Mouse (Mus musculus) liver, embryonic 14.5 days (tissue): ENCODE results near the gene Lrrc36. TPM values are rescaled to one million over a fixed set of nuclear protein-coding genes. Genes with fewer than 3 reads are reported as not detected.

Experiments
- ATAC-seq: fragments of 200-750 bp; cut with Nextera tagmentation; 2 replicates; pipeline ENCODE4 v1.8.0; 2017; ENCODE audit warnings: moderate number of reproducible peaks, mild to moderate bottlenecking, moderate library complexity; ENCODE audit not compliant: insufficient read depth
- DNase-seq, 3 experiments: peaks; one replicate each; pipeline ENCODE4 v3.0.0-alpha.2; 2012 to 2013; ENCODE audit warnings: low read depth in 3 of 3, low spot score in 3 of 3
- H3K27ac ChIP-seq: fragments of 300-500 bp; sonication (generic); 2 replicates; pipeline ENCODE4 v1.5.1; 2014; ENCODE audit warnings: moderate library complexity, mild to moderate bottlenecking, control low read depth, inconsistent platforms
- H3K27me3 ChIP-seq: fragments of 300-500 bp; sonication (generic); 2 replicates; pipeline ENCODE4 v1.6.1; 2014; ENCODE audit warnings: mild to moderate bottlenecking, low read length, moderate library complexity; ENCODE audit not compliant: control insufficient read depth, insufficient read depth
- H3K36me3 ChIP-seq: fragments of 300-500 bp; sonication (generic); replicated peaks from 2 replicates; pipeline ENCODE4 v1.6.1; 2014; ENCODE audit warnings: low read depth; ENCODE audit not compliant: control insufficient read depth, insufficient read depth
- H3K4me1 ChIP-seq, 2 experiments: fragments of 200-500 bp in 1 of 2; fragments of 300-500 bp in 1 of 2; sonication (generic) in 1 of 2; replicated peaks; 2 replicates each; pipeline ENCODE4 v1.6.1; 2012 to 2014; ENCODE audit warnings: antibody characterized with exemption in 1 of 2, inconsistent platforms in 1 of 2, low read length in 1 of 2; ENCODE audit not compliant: control insufficient read depth in 2 of 2, insufficient read depth in 2 of 2
- H3K4me2 ChIP-seq: fragments of 300-500 bp; sonication (generic); 2 replicates; pipeline ENCODE4 v1.6.1; 2014; ENCODE audit warnings: low read depth, mild to moderate bottlenecking, control low read depth, moderate library complexity
- H3K4me3 ChIP-seq, 2 experiments: fragments of 200-500 bp in 1 of 2; fragments of 300-500 bp in 1 of 2; sonication (generic) in 1 of 2; 2 replicates each; pipeline ENCODE4 v1.5.1; 2012 to 2014; ENCODE audit warnings: low read depth in 2 of 2, low read length in 2 of 2, mild to moderate bottlenecking in 2 of 2, control low read depth in 1 of 2, inconsistent platforms in 1 of 2, moderate library complexity in 1 of 2; ENCODE audit not compliant: insufficient read depth in 1 of 2
- H3K9ac ChIP-seq: fragments of 300-500 bp; sonication (generic); replicated peaks from 2 replicates; pipeline ENCODE4 v1.6.1; 2014; ENCODE audit warnings: mild to moderate bottlenecking, control low read depth, moderate library complexity
- H3K9me3 ChIP-seq: fragments of 300-500 bp; sonication (generic); 2 replicates; pipeline ENCODE4 v1.6.1; 2016; ENCODE audit warnings: low read length, mixed read lengths; ENCODE audit not compliant: control insufficient read depth
- CTCF ChIP-seq: IDR thresholded peaks from 2 replicates; pipeline ENCODE4 v1.5.1; 2016; ENCODE audit warnings: antibody characterized with exemption, low read depth, control low read depth
- EP300 ChIP-seq: IDR thresholded peaks from 2 replicates; pipeline ENCODE4 v1.6.1; 2016; ENCODE audit warnings: antibody characterized with exemption, low read depth
- WGBS: fragments of 180-500 bp; shearing (Covaris S2); extraction: QIAGEN DNeasy Blood & Tissue Kit; methylation state at CpG from one replicate; pipeline ENCODE4 v1.1.7; 2014; ENCODE audit not compliant: insufficient replicate concordance; 5-methylcytosine and 5-hydroxymethylcytosine counted together
- polyA plus RNA-seq, 2 experiments: library from polyadenylated mRNA; depleted of rRNA in 1 of 2; stranded (reverse) in 1 of 2; unstranded in 1 of 2; fragments of >200 nt; fragmentation: Nextera tagmentation in 1 of 2; extraction: Ambion mirVana in 1 of 2; gene quantifications; 2 replicates each; pipeline versions ENCODE4 v1.2.1 to v1.2.3; 2012 to 2014

Lrrc36 gene
- polyA plus RNA-seq, 2 experiments, result 0.08 to 0.09 TPM

DNA sequence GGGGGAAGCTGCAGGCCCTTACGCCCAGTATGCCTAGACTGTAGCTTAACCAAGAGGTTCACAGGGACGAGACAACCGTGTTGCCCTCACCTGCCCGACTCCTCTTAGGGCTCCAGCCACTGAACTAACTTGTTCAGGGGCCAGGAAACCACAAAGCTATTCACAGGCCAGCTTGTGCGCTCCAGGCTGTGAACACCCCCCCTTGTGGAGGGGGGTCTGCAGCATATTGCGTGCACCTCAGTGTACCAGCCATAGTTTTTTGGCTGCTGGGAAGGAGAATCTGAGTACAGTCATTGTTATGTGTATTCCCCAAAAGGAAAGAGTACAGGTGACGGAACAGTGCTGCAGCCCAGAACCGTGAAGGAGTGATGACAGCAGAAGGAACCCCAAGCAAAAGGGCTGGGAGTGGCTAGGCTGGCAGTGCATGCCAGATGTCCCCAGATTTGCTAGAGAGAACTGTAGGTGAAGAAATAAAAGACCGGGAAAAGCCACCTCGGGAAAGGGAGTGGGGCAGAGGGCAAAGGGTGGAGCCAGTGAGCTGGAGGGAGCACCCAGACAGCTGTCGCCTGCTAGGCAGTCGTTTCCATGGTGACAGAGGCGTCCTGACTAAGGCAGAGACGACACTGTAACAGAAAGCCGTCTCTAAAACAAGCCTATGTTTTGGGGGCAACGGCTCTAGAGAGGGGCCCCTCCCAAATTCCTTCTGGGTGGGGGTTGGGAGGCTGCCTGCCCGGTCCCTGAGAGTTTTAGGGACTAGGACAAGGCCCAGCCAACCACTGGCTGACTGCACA lies 60.6 kb downstream of the Lrrc36 start:
- Histone ChIP-seq H3K9ac (no peak overlapping the region), H3K27ac (no peak overlapping the region), H3K4me2 (no peak overlapping the region), H3K4me1 (peaks cover 16 to 23% of the 10 kb centered on the region in 2 experiments), H3K4me3 (no peak overlapping the region), H3K9me3 (no peaks in the 10 kb centered on the region), H3K27me3 (peaks cover 49% of the 10 kb centered on the region), H3K36me3 (no peaks in the 10 kb centered on the region)
- 31% methylated on average over 17 of the region's 17 CpGs for WGBS
- no peak for ATAC-seq
- TF ChIP-seq EP300 (no peak), CTCF (no peak)
- no peak for DNase-seq

DNA sequence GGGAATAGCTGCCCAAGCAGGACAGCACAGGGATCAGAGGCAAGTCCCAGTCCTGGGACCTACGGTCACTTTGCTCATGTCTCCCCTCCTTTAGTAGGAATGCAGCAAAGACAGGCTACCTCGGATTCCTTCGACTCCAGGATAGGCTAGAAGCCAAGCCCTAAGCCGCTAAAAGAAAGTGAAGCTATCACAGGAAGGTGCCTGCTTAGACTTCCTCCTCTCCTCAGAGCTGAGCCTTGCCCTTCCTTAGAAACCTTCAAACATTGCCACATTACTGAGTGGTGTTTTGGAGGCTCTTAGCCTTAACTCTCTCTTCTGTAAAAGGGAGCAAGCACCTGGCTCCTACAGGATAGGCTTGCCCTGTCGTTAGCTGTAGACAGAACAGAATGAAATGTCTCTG lies 61.3 kb downstream of the Lrrc36 start:
- Histone ChIP-seq H3K36me3 (no peaks in the 10 kb centered on the region), H3K4me2 (no peak overlapping the region), H3K4me1 (peaks cover 10 to 20% of the 10 kb centered on the region in 2 experiments), H3K27me3 (peaks cover 49% of the 10 kb centered on the region), H3K27ac (no peak overlapping the region), H3K9me3 (no peaks in the 10 kb centered on the region), H3K4me3 (no peak overlapping the region), H3K9ac (no peak overlapping the region)
- WGBS, result 33% methylated on average over 5 of the region's 5 CpGs
- DNase-seq, result no peak
- TF ChIP-seq EP300 (no peak), CTCF (no peak)
- no peak for ATAC-seq

DNA sequence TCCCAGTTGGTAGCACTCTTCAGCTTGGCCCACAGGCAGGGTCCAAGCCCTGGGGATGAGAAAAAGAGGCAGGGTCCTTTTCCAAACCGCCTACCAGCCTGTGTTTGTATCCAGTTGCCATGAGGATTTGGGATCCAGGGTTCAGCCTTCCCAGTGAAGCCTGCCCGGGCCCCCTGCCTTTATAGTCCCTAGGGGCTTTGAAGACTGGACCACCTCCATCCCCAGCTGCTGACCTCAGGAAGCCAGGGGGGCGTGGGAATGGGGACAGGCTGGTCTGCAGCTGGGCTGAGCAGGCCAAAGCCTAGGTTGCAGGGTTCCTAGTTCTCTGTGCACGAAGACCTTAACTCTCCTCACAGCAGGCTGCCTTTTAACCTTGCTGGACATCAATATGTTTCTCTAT lies 61.9 kb downstream of the Lrrc36 start:
- no peak for ATAC-seq
- Histone ChIP-seq H3K4me2 (no peak overlapping the region), H3K4me3 (no peak overlapping the region), H3K9me3 (no peaks in the 10 kb centered on the region), H3K27ac (no peak overlapping the region), H3K4me1 (peaks cover 5 to 14% of the 10 kb centered on the region in 2 experiments), H3K36me3 (no peaks in the 10 kb centered on the region), H3K27me3 (peaks cover 47% of the 10 kb centered on the region), H3K9ac (no peak overlapping the region)
- no peak for TF ChIP-seq CTCF
- no peak for TF ChIP-seq EP300
- no peak for DNase-seq
- WGBS, result 47% methylated on average over 4 of the region's 4 CpGs

DNA sequence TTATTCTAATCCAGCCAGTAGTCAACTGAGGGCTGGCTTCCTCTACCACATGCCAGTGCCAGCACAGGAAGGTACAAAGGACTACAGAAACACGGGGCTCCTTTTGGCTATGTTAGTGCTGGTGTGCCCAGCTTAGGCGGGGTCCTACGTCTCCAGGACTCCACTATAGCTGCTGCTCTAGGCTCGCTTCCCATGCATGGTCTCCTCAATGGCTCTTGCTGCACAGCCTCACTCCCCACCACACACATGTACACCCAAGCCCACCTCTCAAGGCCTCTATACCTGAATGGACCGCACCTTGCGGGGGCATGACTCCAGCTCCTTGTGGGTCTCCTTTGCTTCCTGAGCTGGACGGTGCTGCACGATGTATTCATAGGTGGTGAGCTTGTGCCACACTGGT lies 62.4 kb downstream of the Lrrc36 start:
- TF ChIP-seq CTCF (no peak), EP300 (no peak)
- WGBS, result 78% methylated on average over 8 of the region's 8 CpGs

DNA sequence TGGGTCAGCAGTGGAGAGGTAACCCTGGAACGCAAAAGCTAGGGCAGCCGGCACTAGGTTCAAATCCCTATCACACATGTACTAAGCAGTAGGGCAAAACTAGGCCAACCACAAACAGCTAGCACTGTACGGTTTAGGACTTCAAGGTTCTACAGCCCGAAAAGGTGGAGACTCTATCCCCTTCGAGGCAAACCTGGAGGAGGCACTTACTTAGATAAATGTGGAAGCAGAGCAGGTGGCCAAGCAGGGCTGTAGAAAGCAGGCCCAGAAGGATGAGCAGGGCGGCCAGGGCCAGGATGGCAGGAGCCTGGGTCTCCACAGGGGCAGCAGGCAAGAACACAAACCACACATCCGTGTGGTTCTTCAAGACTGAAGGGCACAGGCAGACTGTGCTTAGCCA lies 62.8 kb downstream of the Lrrc36 start:
- H3K27ac ChIP-seq, result no peak overlapping the region
- no peak overlapping the region for H3K9ac ChIP-seq
- DNase-seq (no peak), ATAC-seq (no peak)
- peaks cover 39% of the 10 kb centered on the region for H3K27me3 ChIP-seq
- H3K4me3 ChIP-seq, result no peak overlapping the region
- H3K36me3 ChIP-seq, result no peaks in the 10 kb centered on the region
- H3K4me1 ChIP-seq, result peaks cover 2 to 6% of the 10 kb centered on the region in 2 experiments; a peak in 3 of 4 replicates
- no peak for TF ChIP-seq CTCF
- TF ChIP-seq EP300, result no peak
- H3K4me2 ChIP-seq, result no peak overlapping the region
- no peaks in the 10 kb centered on the region for H3K9me3 ChIP-seq
- 74% methylated on average over 7 of the region's 7 CpGs for WGBS

More for the DNA sequence above, 62.4 kb downstream of the Lrrc36 start:
- H3K4me1 ChIP-seq, result peaks cover 4 to 10% of the 10 kb centered on the region in 2 experiments; a peak in 3 of 4 replicates
- no peak overlapping the region for H3K4me3 ChIP-seq
- H3K27me3 ChIP-seq, result peaks cover 43% of the 10 kb centered on the region
- H3K36me3 ChIP-seq, result no peaks in the 10 kb centered on the region
- no peak for ATAC-seq
- no peak for DNase-seq
- no peak overlapping the region for H3K9ac ChIP-seq
- H3K4me2 ChIP-seq, result no peak overlapping the region
- no peaks in the 10 kb centered on the region for H3K9me3 ChIP-seq
- no peak overlapping the region for H3K27ac ChIP-seq
